Mouse (Mus musculus): ENCODE data around the gene Mgat2.
A peak's percentile ranks its signal among the peaks of the same experiment; 100 is the strongest.

Mgat2 gene

DNA sequence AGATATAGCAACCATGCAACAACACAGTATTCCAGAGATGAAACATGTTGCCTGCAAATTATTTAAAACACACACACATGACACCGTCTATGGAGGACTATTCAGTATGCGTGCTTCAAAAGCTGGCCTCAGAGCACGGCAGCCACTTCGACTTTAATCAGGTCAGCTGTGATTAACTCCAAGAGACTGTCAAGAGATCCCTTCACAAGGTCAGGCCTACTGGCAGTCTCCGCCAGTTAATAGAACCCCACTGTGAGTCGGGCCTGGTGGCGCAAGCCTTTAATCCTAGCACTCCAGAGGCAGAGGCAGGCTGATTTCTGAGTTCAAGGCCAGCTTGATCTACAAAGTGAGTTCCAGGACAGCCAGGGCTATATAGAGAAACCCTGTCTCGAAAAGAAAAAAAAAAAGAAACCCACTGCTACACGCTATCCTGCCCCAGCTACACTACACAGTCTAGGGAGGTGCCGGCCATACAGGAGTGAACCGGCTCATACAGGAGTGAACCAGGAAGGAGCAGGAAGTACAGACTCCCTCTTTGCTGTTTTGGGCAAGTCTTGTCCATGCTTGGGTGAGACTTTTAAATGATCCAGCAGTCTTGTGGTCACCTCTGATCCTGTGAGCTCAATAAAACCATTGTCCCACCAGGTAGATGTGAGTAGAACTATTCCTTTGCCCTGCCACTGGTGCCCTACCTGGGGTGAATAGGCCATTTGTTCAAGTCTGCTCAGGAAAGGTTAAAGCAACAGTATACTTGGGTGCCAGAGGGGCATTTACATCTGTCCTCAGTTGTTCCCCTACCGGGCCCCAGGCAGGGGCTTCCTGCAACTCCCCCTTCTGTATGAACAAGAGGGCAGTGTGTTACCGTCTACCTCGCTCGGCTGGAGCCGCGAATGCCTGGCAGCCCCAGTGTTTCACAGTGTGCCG is 26.4 kb downstream of the Mgat2 start:
- no peak for DNase-seq (ENCODE audit: extremely low read depth, insufficient read length, low spot score)

DNA sequence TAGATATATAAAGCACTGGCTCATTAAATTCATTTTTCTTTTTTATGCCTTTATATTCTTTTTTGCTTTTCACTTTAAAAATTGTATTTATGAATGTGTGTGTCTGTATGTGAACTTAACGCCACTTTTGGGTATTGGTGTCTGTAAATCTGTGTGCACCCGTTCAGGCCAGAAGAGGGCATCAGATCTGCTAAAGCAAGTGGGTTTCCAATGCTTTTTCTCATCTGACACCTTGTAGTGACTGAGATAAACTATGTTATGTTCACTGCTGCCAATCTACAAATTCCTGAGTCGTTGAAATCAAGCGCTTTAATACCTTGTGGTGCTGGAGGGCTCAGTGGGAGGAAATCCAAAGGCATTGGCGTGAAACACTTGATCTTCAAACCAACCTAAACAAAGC is 27.1 kb downstream of the Mgat2 start:
- DNase-seq (ENCODE audit: extremely low read depth, insufficient read length, low spot score), result no peak

DNA sequence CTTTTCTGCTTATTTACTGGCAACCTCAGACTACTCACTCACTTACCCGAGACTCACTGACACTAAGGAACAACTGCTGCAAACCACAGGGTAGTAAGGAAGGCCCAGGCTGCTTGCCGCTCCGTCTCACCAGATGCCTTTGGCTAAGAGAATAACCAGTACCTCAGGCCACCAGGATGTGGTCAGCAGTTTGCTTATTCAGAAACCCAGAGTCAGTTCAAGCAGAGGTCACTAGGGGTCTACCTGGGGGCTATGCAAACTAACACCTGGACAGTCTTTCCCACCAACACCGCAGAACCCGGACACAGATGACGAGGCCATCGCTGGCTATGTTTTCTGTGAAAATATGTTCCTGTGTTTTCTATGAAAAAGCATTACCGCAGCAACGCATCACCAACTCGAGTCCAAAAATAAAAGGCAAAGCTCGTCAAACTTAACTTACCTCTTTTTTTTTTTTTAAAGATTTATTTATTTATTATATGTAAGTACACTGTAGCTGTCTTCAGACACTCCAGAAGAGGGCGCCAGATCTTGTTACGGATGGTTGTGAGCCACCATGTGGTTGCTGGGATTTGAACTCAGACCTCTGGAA is 29.3 kb downstream of the Mgat2 start:
- DNase-seq (ENCODE audit: extremely low read depth, insufficient read length, low spot score), result no peak

DNA sequence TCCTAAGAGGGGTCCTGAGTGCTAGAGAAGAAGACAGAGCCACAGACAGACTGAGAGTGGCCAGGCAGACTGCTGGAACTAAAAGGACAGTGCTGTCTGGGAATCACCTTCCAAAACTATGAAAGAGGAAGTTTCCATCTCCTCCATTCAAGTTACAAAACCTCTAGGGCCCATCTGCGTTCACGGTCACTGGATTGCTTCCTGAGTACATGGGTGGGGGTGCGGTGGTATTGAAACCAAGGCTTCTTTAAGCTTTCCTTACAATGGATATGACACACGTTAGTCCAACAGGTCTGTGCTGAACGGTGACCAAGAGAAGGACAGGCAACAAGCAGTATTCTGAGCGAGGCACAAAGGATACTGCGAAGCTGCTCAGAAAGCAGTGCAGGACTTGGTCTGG is 30.4 kb downstream of the Mgat2 start:
- DNase-seq (ENCODE audit: extremely low read depth, insufficient read length, low spot score), result no peak

DNA sequence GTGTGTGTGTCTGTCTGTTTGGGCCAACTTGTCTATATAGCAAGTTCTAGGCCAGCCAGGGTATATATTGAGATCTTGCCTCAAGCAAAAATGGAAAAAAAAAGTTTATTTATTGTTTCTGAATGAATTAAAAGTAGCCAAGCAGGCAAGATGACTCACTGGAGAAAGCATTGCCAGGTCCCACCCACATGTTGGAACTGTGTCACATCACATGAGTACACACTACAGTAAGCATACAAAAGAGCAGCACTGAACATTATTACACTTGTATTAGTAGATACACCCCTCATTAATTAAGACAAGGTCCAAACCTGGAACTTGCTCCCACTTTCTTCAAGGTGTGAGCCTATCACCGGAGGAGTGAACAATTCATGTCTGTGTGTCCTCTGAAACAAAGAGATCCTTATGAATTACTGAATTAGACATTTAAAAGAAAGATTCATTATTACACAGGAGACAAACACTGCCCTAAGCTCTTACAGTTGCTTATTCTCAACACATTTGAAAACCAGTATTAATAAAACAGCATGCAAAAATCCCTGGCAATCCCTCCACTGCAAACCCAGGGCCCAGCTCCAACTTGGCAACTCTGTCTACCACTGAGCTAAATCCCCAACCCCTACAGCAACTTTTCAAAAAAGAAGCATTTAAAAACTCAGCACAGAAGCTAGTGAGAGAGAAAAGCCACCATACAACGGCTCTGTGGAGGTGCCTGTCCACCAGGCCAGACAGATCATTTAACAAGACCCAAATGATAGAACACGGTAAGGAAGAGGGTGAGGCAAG is 31.2 kb downstream of the Mgat2 start:
- DNase-seq (ENCODE audit: extremely low read depth, insufficient read length, low spot score), result peak; percentile 31

DNA sequence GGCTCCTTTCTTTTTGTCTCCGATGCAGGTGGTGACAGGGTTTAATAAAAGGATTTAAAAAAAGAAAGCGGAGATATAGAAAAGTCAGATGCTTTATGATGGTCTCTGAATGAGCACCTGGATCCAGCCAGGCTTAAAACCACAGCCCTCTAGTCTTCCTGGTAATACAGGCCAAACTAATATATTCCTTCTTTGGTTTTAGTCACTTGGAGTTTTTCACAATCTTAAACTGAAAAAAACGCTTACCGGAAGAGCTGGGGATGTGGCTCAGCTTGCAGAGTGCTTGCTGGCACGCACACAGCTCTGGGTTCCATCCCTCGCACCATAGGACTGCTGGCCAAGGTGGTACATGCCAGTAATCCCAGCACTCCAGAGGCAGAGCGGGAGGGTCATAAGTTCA is 32.6 kb downstream of the Mgat2 start:
- no peak for DNase-seq (ENCODE audit: extremely low read depth, insufficient read length, low spot score)

DNA sequence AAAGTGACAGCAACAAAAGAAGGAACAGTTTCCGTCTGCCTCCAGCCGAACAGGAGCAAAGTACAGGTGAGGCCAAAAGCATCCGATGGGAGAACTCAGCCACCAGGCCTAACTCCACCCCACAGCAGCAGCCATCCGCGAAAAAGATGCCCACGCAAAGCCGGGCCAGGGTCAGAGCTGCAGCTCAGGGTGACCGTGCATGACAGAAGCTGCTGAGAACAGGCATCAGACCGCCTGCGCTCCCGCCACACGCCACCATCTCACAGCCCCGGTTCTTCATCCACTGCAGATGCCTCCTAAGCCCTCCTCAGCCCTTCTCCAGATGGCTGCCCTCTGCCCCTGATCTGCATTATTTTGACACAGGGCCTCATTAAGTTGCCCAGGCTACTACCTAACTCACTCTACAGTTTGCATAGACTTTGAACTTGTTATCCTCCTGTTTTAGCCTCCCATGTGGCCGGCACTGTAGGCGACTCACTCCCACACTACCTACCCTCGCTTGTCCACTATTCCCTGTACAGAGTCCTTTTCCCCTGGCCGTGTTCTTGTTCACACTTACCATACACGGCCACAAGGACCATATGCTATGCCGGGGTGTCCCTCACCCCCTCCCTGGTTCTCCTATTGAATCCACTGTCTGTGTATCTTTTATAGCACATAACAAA is 36.8 kb downstream of the Mgat2 start:
- DNase-seq (ENCODE audit: extremely low read depth, insufficient read length, low spot score), result no peak

DNA sequence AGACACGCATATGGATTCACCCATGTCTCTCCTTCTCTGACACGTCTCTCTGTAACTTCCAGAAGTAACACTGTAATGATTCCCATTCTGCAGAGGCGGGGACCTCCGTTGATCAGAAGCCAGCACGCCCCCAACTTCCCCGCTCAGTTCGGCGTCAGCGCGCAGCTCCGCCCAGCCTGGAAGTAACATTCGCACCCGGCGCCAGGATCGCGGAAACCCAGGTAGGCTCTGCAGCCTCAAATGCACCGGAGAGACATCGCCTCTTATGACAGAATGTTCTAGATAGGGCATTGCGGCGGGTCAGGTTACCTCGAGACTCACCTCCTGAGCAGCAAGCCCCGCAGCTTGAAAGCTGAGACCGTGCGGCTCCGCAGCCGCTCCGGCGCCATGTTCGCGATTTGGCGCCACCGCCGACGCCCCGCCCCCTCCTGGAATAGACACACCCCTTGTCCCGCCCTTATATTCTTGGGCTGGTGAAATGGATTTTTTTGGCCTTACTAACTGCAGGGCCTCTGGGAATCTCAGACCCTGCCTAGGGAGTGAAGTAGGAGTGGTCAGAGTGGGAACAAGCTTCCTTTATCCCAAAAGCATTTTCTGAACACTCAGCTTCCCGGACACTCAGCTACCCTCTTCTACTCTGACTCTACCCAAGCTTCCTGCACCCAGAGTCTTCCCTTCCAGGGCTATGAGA is 44.0 kb downstream of the Mgat2 start, which contains the start of gene Pole2:
TSS of gene Pole2 (minus strand) at position 420 of the 691 bp plus-strand sequence.
- DNase-seq (ENCODE audit: extremely low read depth, insufficient read length, low spot score), result peak; percentile 92

DNA sequence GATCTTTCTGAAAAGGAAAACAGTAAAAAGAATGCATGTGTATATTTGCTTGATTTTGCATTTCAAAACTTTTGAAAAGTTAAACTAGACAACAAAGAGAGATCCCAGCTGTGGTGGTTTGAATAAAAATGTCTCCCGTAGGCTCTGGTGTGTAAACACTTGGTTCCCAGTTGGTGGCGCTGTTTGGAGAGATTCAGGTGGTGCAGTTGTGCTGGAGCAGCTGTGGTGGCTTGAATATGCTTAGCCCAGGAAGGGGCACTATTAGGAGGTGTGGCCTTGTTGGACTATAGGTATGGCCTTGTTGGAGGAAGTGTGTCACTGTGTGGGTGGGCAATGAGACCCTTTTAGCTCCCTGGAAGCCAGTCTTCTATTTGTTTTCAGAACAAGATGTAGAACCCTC is 45.3 kb downstream of the Mgat2 start:
- no peak for DNase-seq (ENCODE audit: extremely low read depth, insufficient read length, low spot score)

DNA sequence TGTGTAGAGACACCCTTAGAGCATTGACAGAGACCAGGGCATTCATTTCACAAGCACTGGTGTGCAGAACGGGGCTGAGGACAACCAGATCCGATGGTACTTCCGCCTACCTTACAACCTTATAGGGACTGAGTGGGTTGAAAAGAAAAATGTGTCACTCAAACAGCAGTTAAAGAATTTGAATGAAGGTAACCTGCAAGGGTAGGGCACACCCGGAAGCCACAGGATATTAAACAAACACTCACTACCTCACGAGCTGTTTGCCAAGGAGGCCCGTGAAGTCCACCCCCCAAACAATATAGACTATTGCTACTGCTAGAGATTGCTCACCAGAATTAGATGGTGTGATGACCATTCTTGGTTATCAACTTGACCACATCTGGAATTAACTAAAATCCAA is 51.8 kb downstream of the Mgat2 start:
- DNase-seq (ENCODE audit: extremely low read depth, insufficient read length, low spot score), result no peak
